Mouse (Mus musculus): Measurements from ENCODE around the gene Olfr705. TPM values are rescaled to one million over a fixed set of nuclear protein-coding genes. Genes with fewer than 3 reads are reported as not detected.
"Not testable (repeated sequence)": the region's sequence is repeated elsewhere in the genome, so short reads cannot be mapped to it uniquely, and the experiment has no call there.

Olfr705 gene
- polyA plus RNA-seq (2014; fragmentation: Nextera tagmentation; extraction: Ambion mirVana) = not detected in 2 replicates

- no peak within 1 kb of the TSS for H3K27ac ChIP-seq (replicated peaks; ENCODE audit: low read depth, low read length)
- H3K27me3 ChIP-seq (ENCODE audit: control insufficient read depth, insufficient read depth, low read length) = no peaks in the 10 kb centered on the region
- no peaks in the 10 kb centered on the region for H3K9me3 ChIP-seq (ENCODE audit: control insufficient read depth, low read length)
- H3K4me1 ChIP-seq (ENCODE audit: control insufficient read depth, insufficient read depth, low read length) = no peaks in the 10 kb centered on the region
- H3K4me3 ChIP-seq (ENCODE audit: low read depth, low read length) = no peak within 1 kb of the TSS
- no peak within 1 kb of the TSS for H3K4me2 ChIP-seq (ENCODE audit: low read depth, severe bottlenecking)
- ATAC-seq (ENCODE audit: insufficient number of reproducible peaks, low FRiP score, low TSS enrichment, low read depth) (no peak), DNase-seq (ENCODE audit: low spot score) (no peak)
- H3K9ac ChIP-seq (ENCODE audit: low read length) = no peak within 1 kb of the TSS
- WGBS = 83% methylated on average over 3 of the region's 3 CpGs
- H3K36me3 ChIP-seq (ENCODE audit: control insufficient read depth, insufficient read depth, low read length) = no peaks in the 10 kb centered on the region
Observed at GRCm38 (mm10) chr7:106876791-106877190, at the start of gene Olfr705. Gene Olfr705 (minus strand): TSS chr7:106876891.

GRCm38 (mm10) chr7:106920961-106921360 lies 44.3 kb upstream of the Olfr705 start:
- 92% methylated on average over 6 of the region's 7 CpGs for WGBS
- not testable (repeated sequence) for H3K27ac ChIP-seq (replicated peaks; ENCODE audit: low read depth, low read length); ATAC-seq (ENCODE audit: insufficient number of reproducible peaks, low FRiP score, low TSS enrichment, low read depth); H3K4me1 ChIP-seq (ENCODE audit: control insufficient read depth, insufficient read depth, low read length); H3K27me3 ChIP-seq (ENCODE audit: control insufficient read depth, insufficient read depth, low read length); H3K4me2 ChIP-seq (ENCODE audit: low read depth, severe bottlenecking); H3K36me3 ChIP-seq (ENCODE audit: control insufficient read depth, insufficient read depth, low read length); H3K4me3 ChIP-seq (ENCODE audit: low read depth, low read length); DNase-seq (ENCODE audit: low spot score); H3K9me3 ChIP-seq (ENCODE audit: control insufficient read depth, low read length); H3K9ac ChIP-seq (ENCODE audit: low read length)

- H3K36me3 ChIP-seq (ENCODE audit: control insufficient read depth, insufficient read depth, low read length) = no peaks in the 10 kb centered on the region
- H3K27me3 ChIP-seq (ENCODE audit: control insufficient read depth, insufficient read depth, low read length) = no peaks in the 10 kb centered on the region
- no peaks in the 10 kb centered on the region for H3K4me1 ChIP-seq (ENCODE audit: control insufficient read depth, insufficient read depth, low read length)
- no peaks in the 10 kb centered on the region for H3K9me3 ChIP-seq (ENCODE audit: control insufficient read depth, low read length)
- DNase-seq (ENCODE audit: low spot score) (no peak), ATAC-seq (ENCODE audit: insufficient number of reproducible peaks, low FRiP score, low TSS enrichment, low read depth) (no peak)
- no peak within 1 kb of the TSS for H3K4me3 ChIP-seq (ENCODE audit: low read depth, low read length)
- no peak within 1 kb of the TSS for H3K4me2 ChIP-seq (ENCODE audit: low read depth, severe bottlenecking)
- H3K27ac ChIP-seq (replicated peaks; ENCODE audit: low read depth, low read length) = no peak within 1 kb of the TSS
- H3K9ac ChIP-seq (ENCODE audit: low read length) = no peak within 1 kb of the TSS
- 75% methylated on average over 2 of the region's 2 CpGs for WGBS
Observed at GRCm38 (mm10) chr7:106907676-106908075, 31.0 kb upstream of the Olfr705 start, which contains the start of gene Olfr1532-ps1. Gene Olfr1532-ps1 (plus strand): TSS chr7:106908001.

- ATAC-seq (ENCODE audit: insufficient number of reproducible peaks, low FRiP score, low TSS enrichment, low read depth); H3K27ac ChIP-seq (replicated peaks; ENCODE audit: low read depth, low read length); H3K4me3 ChIP-seq (ENCODE audit: low read depth, low read length); H3K4me1 ChIP-seq (ENCODE audit: control insufficient read depth, insufficient read depth, low read length); H3K9ac ChIP-seq (ENCODE audit: low read length); H3K36me3 ChIP-seq (ENCODE audit: control insufficient read depth, insufficient read depth, low read length); DNase-seq (ENCODE audit: low spot score); H3K4me2 ChIP-seq (ENCODE audit: low read depth, severe bottlenecking); H3K27me3 ChIP-seq (ENCODE audit: control insufficient read depth, insufficient read depth, low read length); H3K9me3 ChIP-seq (ENCODE audit: control insufficient read depth, low read length): not testable (repeated sequence)
- WGBS = 80% methylated on average over 3 of the region's 3 CpGs
Observed at GRCm38 (mm10) chr7:106901141-106901540, 24.4 kb upstream of the Olfr705 start, which contains the start of gene Olfr707. Gene Olfr707 (minus strand): TSS chr7:106901241.

DNA sequence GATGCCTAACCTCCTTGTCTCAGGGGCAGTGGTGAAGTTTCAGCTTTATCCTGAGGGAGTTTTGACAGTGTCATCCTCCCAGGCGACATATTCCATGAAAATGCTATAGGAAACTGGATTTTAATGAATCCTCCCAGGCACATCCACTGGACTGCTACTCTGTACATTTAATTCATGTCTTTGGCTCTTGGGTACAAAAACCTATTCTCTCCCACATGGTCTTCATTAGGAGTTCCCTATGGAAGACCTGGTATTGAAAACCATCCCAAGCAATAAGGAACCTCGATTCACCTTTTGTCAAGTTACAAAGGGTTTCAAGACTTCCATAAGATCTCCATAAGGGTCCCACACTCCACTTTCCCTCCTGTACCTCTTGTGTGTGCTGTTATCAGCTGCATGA lies 11.4 kb upstream of the Olfr705 start, which contains the start of gene Olfr706:
TSS of gene Olfr706 (minus strand) at position 101 of the 400 bp plus-strand sequence.
- Histone ChIP-seq H3K9me3 (ENCODE audit: control insufficient read depth, low read length) (no peaks in the 10 kb centered on the region), H3K4me2 (ENCODE audit: low read depth, severe bottlenecking) (no peak within 1 kb of the TSS), H3K36me3 (ENCODE audit: control insufficient read depth, insufficient read depth, low read length) (no peaks in the 10 kb centered on the region), H3K4me1 (ENCODE audit: control insufficient read depth, insufficient read depth, low read length) (no peaks in the 10 kb centered on the region), H3K27ac (replicated peaks; ENCODE audit: low read depth, low read length) (no peak within 1 kb of the TSS), H3K9ac (ENCODE audit: low read length) (no peak within 1 kb of the TSS), H3K27me3 (ENCODE audit: control insufficient read depth, insufficient read depth, low read length) (no peaks in the 10 kb centered on the region), H3K4me3 (ENCODE audit: low read depth, low read length) (no peak within 1 kb of the TSS)
- no peak for DNase-seq (ENCODE audit: low spot score)
- ATAC-seq (ENCODE audit: insufficient number of reproducible peaks, low FRiP score, low TSS enrichment, low read depth) = no peak
- WGBS = 88% methylated on average over 2 of the region's 2 CpGs

DNA sequence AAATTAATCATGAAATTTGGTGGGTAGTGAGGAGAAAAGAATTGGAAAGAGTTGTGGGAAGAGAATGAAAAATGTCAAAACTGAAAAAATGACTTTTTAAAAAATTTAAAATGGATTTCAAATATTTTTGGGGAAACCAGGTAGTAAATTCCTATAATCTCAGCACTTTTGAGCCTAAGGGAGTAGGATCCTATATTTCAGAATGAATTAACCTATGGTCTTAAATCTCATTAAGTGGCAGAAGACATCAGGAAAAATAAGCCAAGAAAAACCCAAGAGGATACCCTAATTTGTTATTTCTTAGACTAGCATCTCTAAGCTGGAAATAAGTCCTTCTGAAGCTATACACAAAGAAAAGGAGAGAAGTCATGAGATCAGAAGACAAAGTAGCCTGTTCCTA lies 13.8 kb downstream of the Olfr705 start, which contains the start of gene Olfr704:
TSS of gene Olfr704 (plus strand) at position 301 of the 400 bp plus-strand sequence.
- Histone ChIP-seq H3K27me3 (ENCODE audit: control insufficient read depth, insufficient read depth, low read length) (no peaks in the 10 kb centered on the region), H3K4me3 (ENCODE audit: low read depth, low read length) (no peak within 1 kb of the TSS), H3K36me3 (ENCODE audit: control insufficient read depth, insufficient read depth, low read length) (no peaks in the 10 kb centered on the region), H3K4me2 (ENCODE audit: low read depth, severe bottlenecking) (no peak within 1 kb of the TSS), H3K9ac (ENCODE audit: low read length) (no peak within 1 kb of the TSS), H3K4me1 (ENCODE audit: control insufficient read depth, insufficient read depth, low read length) (no peaks in the 10 kb centered on the region), H3K27ac (replicated peaks; ENCODE audit: low read depth, low read length) (no peak within 1 kb of the TSS), H3K9me3 (ENCODE audit: control insufficient read depth, low read length) (no peaks in the 10 kb centered on the region)
- DNase-seq (ENCODE audit: low spot score) (no peak), ATAC-seq (ENCODE audit: insufficient number of reproducible peaks, low FRiP score, low TSS enrichment, low read depth) (no peak)

- Histone ChIP-seq H3K4me2 (ENCODE audit: low read depth, severe bottlenecking) (no peak within 1 kb of the TSS), H3K27ac (replicated peaks; ENCODE audit: low read depth, low read length) (no peak within 1 kb of the TSS), H3K4me1 (ENCODE audit: control insufficient read depth, insufficient read depth, low read length) (no peaks in the 10 kb centered on the region), H3K36me3 (ENCODE audit: control insufficient read depth, insufficient read depth, low read length) (no peaks in the 10 kb centered on the region), H3K4me3 (ENCODE audit: low read depth, low read length) (no peak within 1 kb of the TSS), H3K27me3 (ENCODE audit: control insufficient read depth, insufficient read depth, low read length) (no peaks in the 10 kb centered on the region), H3K9me3 (ENCODE audit: control insufficient read depth, low read length) (no peaks in the 10 kb centered on the region), H3K9ac (ENCODE audit: low read length) (no peak within 1 kb of the TSS)
- DNase-seq (ENCODE audit: low spot score) (no peak), ATAC-seq (ENCODE audit: insufficient number of reproducible peaks, low FRiP score, low TSS enrichment, low read depth) (no peak)
- WGBS = 68% methylated on average over 2 of the region's 2 CpGs
Observed at GRCm38 (mm10) chr7:106843060-106843459, 33.6 kb downstream of the Olfr705 start, which contains the start of gene Olfr703. Gene Olfr703 (plus strand): TSS chr7:106843360.

GRCm38 (mm10) chr7:106833793-106834192 lies 42.9 kb downstream of the Olfr705 start, which contains the start of gene Olfr702:
Gene Olfr702 (minus strand): TSS chr7:106833893.
- no peak for ATAC-seq (ENCODE audit: insufficient number of reproducible peaks, low FRiP score, low TSS enrichment, low read depth)
- Histone ChIP-seq H3K4me3 (ENCODE audit: low read depth, low read length) (no peak within 1 kb of the TSS), H3K4me1 (ENCODE audit: control insufficient read depth, insufficient read depth, low read length) (no peaks in the 10 kb centered on the region), H3K27ac (replicated peaks; ENCODE audit: low read depth, low read length) (no peak within 1 kb of the TSS), H3K27me3 (ENCODE audit: control insufficient read depth, insufficient read depth, low read length) (no peaks in the 10 kb centered on the region), H3K9ac (ENCODE audit: low read length) (no peak within 1 kb of the TSS), H3K36me3 (ENCODE audit: control insufficient read depth, insufficient read depth, low read length) (no peaks in the 10 kb centered on the region), H3K9me3 (ENCODE audit: control insufficient read depth, low read length) (no peaks in the 10 kb centered on the region), H3K4me2 (ENCODE audit: low read depth, severe bottlenecking) (no peak within 1 kb of the TSS)
- no peak for DNase-seq (ENCODE audit: low spot score)
